Mouse (Mus musculus) embryo, embryonic 10.5 days (tissue): Measurements from ENCODE around the gene Ezr.

Experiments used
- DNase-seq: peaks from one replicate; pipeline ENCODE4 v3.0.0-alpha.2; 2015; ENCODE audit warnings: low spot score

The Ezr gene

GRCm38 (mm10) chr17:6768301-6768788 is 14.2 kb downstream of the Ezr start:
- no peak for DNase-seq

DNA sequence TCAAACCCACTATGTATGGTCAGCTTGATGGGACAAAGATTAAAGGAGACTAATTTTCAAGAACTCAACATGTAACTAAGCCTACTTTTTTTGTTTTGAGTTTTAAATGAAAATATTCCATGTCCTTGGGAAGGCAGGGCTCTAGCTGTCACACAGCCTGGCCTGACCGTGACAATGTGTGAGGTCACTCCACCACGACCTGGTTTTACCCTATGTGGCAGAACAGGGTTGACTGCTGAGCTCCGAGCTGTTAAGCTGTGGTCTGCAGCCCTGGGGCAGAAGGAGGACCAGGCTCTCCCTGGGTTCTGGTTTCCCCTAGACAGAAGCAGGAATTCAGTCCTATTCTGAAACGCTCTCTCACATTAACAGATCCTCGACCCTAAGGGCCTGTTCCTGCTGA is 14.8 kb downstream of the Ezr start:
- no peak for DNase-seq

- no peak for DNase-seq
Measured at GRCm38 (mm10) chr17:6766823-6767222, 15.8 kb downstream of the Ezr start.

DNA sequence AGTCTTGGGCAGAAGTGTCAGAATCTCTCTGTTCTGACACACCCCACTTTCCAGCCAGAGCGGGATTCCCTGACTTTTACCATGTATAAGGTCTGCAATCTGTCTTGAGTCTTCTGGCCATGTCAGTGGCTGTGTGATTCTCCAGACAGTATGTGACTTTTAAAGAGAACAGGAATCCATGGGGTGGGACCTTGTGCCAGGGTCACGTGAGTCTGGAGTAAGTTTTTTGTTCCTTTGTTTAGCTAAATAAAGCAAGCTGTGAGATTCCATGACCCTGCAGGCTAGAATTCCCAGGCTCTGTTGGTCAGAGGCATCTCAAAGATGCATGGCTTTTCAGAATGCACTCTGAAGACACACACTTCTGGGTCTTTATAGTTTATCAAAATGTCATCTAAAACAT is 16.7 kb downstream of the Ezr start:
- DNase-seq: peak; percentile 61

- no peak for DNase-seq
Measured at GRCm38 (mm10) chr17:6764730-6765129, 17.9 kb downstream of the Ezr start.

- no peak for DNase-seq
Measured at GRCm38 (mm10) chr17:6764227-6764593, 18.4 kb downstream of the Ezr start.

GRCm38 (mm10) chr17:6763513-6764226 is 18.9 kb downstream of the Ezr start:
- no peak for DNase-seq

GRCm38 (mm10) chr17:6759717-6760292 is 22.8 kb downstream of the Ezr start:
- DNase-seq: no peak

GRCm38 (mm10) chr17:6758845-6759244 is 23.7 kb downstream of the Ezr start:
- DNase-seq: no peak

- no peak for DNase-seq
Measured at GRCm38 (mm10) chr17:6757902-6758301, 24.7 kb downstream of the Ezr start.

DNA sequence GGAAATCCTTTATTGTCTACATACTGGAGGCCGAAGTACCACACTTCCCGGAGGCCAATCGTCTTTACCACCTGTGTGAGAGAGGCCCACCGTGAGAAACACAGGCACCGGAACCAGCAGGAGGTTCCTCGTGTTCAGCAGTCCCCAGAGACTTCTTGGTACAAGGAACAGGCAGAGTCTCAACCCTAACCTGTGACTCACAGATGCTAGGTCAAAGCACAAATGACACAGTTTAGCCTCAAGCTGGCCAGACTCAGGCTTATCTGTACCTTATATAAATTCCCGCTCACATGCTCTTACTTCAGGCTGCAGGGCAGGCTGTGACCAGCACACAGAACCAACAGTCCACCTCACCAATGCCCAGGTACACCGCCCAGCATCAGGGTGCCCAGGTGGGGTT is 26.7 kb downstream of the Ezr start:
- DNase-seq: no peak

DNA sequence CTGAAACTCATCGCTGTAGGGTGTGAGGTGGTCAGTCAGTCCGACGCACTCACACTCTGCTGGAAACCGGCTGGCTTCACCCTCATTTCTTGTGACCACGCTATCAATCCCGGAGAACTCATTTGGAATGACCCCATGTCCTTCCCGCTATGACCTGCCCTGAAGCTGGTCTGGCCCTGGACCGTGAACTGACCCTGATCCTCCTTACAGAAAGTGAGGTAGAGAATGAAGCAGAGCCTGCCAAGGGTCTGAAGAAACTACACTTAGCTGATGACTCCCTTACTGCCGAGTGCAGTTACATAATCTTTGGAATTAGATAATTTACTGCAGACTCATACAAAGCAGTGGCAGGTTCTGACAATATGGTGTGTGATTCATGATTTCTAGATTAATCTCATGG is 27.4 kb downstream of the Ezr start:
- DNase-seq: no peak

DNA sequence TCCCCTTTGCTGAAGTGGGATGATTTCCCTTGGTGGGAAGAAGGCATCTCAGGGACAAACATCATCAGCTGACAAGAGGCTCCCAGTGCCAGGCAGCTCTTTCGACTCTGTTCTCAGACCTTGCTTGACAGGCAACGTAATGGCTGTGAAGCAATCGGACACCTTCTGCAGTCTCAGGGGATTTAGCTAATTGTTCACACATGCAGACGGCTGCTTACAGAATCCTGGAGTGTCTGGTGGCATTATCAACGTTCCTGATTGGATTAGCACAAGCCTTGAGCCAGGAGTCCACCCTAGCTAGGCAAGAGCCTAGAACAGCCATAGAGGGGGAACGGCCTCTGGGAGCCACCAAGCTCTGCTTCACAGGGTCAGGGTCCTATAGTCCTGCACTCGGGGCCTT is 30.2 kb downstream of the Ezr start:
- DNase-seq: peak; percentile 58

DNA sequence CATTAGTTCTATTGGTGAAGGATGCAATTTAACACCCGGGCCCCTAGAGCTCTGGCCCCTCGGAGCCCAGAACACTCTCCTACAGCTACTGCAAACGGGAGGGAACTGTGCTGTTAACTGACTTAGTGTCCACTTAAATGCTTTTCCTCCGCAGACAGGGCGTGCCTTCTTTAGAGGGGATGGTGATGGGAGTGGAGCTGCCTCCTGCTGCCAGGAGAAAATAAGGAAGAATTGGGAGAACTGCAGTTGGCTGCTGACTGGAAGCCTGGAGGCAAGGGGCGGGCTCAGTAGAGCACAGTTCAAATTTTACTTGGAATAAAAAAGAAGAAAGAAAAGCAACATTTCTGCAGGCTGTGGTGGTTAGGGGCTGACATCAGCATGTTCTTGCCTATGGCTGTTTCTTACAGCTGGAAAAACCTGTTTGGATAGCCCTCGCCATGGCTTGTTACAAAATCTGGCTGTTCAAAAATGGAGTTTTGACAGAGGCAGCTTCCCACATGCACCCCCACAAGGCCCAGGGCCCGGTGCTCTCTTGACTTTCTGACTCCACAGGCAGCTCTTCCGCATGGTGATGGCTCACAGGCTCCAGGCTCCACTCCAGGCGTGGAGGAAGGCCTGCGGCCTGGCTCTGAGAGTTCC is 31.2 kb downstream of the Ezr start:
- no peak for DNase-seq

DNA sequence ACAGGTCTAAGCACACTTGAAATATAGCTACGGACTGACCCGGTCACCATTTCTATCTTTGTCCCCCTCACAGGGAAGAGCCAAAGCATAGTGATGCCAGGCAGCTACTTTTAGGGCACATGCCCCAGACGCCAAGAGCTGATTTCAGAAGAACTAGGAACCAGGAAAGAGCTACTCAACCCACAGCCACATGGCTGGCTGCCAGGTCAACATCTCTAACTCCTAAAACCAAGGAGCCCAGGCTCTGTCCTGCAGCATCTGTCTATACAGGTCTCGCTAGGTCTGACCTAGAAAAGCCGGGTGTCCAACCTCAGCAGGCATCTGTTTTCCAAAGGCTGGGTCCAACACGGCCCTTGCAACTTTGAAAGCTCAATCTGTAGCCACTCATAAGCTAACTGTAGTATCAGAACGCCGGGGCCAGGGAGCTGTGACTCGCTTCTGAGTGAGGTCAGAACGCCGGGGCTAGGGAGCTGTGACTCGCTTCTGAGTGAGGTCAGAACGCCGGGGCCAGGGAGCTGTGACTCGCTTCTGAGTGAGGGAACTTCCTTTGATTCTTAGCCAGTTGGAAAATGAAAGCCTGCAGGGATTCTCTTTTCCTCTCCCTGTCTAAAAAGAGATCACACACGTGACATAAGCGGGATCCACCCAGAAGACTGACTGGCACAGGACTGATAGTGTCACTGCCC is 33.7 kb downstream of the Ezr start:
- DNase-seq: no peak

DNA sequence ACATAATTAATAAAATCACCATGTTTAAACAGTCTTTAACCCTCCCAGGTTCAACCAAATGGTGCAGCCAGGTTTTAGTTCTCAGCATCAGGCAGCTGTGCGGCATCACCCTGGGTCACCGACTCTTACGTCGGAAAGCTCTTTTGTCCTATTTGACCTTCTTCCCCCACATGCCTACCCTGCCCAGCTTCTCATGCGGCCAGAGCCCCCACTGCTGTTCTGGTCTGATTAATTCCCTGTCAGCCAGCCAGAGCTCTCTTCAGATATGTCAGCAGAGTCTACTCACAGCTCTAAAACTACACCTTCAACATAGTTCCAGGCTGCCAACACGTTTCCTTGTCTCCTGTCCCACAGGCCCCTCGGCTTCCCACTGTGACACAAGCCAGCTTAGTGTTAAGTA is 35.1 kb downstream of the Ezr start:
- no peak for DNase-seq

- no peak for DNase-seq
Measured at GRCm38 (mm10) chr17:6746452-6747231, 35.9 kb downstream of the Ezr start.

DNA sequence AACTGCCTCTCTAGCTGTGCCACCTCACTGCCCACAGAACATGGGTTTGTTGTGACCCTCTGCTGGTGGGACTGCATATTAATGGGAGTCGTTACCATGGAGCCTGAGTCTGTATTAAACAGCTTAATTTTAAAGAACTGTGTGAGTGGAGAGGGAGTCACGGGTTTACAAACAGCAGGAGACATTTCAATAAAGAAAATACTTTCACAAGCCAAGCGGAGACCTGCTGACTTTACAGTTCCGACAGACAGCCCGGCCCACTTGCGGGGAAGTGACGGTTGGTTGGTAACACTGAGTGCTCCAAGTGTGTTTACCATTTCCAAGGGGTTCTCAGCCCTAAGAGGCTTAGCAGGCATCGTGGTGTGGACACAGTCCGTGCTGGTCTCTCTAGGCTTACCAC is 36.6 kb downstream of the Ezr start:
- no peak for DNase-seq

GRCm38 (mm10) chr17:6745503-6745902 is 37.1 kb downstream of the Ezr start:
- no peak for DNase-seq

DNA sequence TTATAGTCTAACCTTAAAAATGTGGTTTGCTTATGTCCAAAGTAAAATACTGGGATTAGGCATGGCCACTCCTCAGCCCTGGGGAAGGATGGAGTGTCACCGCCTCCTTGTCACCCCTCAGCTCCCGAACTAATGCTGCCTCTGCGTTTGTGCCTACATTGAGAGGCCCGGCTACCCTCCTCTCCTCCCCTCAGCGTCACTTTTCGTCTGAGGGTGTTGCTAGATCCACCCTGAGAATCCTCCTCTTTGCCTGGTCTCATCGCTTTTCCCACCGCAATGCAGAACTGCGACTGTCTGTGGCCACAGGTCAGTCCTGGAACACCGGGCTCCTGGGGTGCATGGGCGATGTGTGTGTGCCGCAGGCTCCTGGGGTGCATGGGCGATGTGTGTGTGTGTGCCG is 37.7 kb downstream of the Ezr start:
- no peak for DNase-seq

GRCm38 (mm10) chr17:6744366-6744765 is 38.2 kb downstream of the Ezr start:
- DNase-seq: no peak

DNA sequence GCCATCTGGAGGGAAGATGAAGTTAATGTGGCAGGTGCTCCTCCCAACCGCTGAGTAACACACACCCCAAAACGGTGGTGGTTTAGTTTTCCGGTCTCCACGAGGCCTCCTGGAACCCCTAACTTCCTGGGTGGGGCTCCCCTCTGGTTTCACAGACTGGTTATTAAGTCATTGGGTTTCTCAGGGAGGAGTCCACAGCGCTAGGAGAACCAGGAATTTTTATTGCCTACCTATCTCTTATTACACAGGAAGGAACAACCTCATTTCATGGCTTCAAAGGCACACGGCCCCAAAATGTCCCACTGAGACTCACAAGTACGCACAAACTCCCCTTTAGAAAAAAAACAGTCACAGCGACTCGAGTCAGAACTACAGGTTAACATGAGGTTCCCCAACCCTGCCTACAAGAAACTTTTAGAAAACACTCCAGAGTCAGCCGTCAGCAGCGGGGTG is 38.8 kb downstream of the Ezr start:
- DNase-seq: no peak
